Mouse (Mus musculus): ENCODE data around the gene Gm21190.
"Not testable (repeated sequence)": the region's sequence is repeated elsewhere in the genome, so short reads cannot be mapped to it uniquely, and the experiment has no call there.

DNA sequence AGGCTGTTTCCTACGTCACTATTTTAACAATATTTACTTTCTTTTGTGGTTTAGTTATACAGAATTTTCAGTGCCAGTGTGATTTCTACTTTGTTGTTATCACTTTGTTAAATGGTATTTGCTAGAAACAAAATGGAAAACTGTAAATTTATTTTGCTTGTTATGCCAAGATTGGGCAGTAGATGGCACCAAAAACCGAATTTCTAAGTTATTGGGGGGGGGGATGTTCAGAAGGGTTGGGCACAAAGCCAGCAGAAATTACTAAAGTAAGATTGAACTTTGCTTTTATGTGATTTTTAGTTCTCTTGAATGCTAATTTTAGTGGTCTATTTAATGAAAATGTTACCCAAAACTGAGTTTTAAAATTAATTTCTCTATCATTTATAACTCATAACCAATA lies 44.4 kb downstream of the Gm21190 start:
- TF ChIP-seq POLR2A (IDR thresholded peaks at IDR 0.05; ENCODE audit: control insufficient read depth, low read depth, low read length); CTCF (IDR thresholded peaks at IDR 0.05; ENCODE audit: control insufficient read depth, insufficient read depth, insufficient replicate concordance, low read depth, low read length): not testable (repeated sequence)
